Mouse (Mus musculus) myocyte (in vitro differentiated cells): Measurements from ENCODE around the gene Ankrd53. TPM values are rescaled to one million over a fixed set of nuclear protein-coding genes. Genes with fewer than 3 reads are reported as not detected.

Experiments
- H3K27me3 ChIP-seq: one replicate; pipeline ENCODE4 v1.6.1; 2011; ENCODE audit not compliant: control insufficient read depth, insufficient read depth, insufficient read length
- H3K36me3 ChIP-seq: one replicate; pipeline ENCODE4 v1.6.1; 2011; ENCODE audit not compliant: control insufficient read depth, insufficient read depth
- H3K4me2 ChIP-seq: one replicate; pipeline ENCODE4 v1.6.1; 2011; ENCODE audit warnings: low read depth, control low read depth
- H3K4me3 ChIP-seq: one replicate; pipeline ENCODE4 v1.5.1; 2011; ENCODE audit warnings: mild to moderate bottlenecking, control low read depth, moderate library complexity
- H3K79me2 ChIP-seq: one replicate; pipeline ENCODE4 v1.6.1; 2011; ENCODE audit not compliant: control insufficient read depth, insufficient read depth
- H3ac ChIP-seq: one replicate; pipeline ENCODE4 v1.6.1; 2011; ENCODE audit not compliant: control insufficient read depth, insufficient read length
- CEBPB ChIP-seq: IDR thresholded peaks from 2 replicates; pipeline ENCODE4 v1.6.1; 2011; ENCODE audit warnings: mild to moderate bottlenecking, moderate library complexity; ENCODE audit not compliant: poor library complexity, insufficient read depth, severe bottlenecking
- E2F4 ChIP-seq: IDR thresholded peaks from one replicate; pipeline ENCODE4 v1.6.1; 2011; ENCODE audit warnings: mild to moderate bottlenecking, control low read depth, moderate library complexity; ENCODE audit not compliant: insufficient read depth
- MAX ChIP-seq: IDR thresholded peaks from one replicate; pipeline ENCODE4 v1.6.1; 2011; ENCODE audit warnings: low read depth, mild to moderate bottlenecking, control low read depth
- MYOD1 ChIP-seq, 3 experiments: IDR thresholded peaks; one replicate each; pipeline ENCODE4 v1.6.1; 2011; ENCODE audit warnings: control low read depth in 2 of 3, low read depth in 2 of 3, mild to moderate bottlenecking in 2 of 3, moderate library complexity in 1 of 3; ENCODE audit not compliant: insufficient read length in 2 of 3, control insufficient read depth in 1 of 3
- MYOG ChIP-seq, 3 experiments: IDR thresholded peaks; one replicate each; pipeline ENCODE4 v1.6.1; 2011; ENCODE audit warnings: control low read depth in 2 of 3, low read depth in 2 of 3, mild to moderate bottlenecking in 2 of 3; ENCODE audit not compliant: insufficient read length in 2 of 3, control insufficient read depth in 1 of 3, insufficient read depth in 1 of 3
- POLR2A ChIP-seq: IDR thresholded peaks from one replicate; pipeline ENCODE4 v1.6.1; 2011; ENCODE audit warnings: low read depth, mild to moderate bottlenecking, control low read depth, moderate library complexity; ENCODE audit not compliant: insufficient read length
- POLR2AphosphoS2 ChIP-seq: IDR thresholded peaks from one replicate; pipeline ENCODE4 v1.6.1; 2011; ENCODE audit warnings: low read depth, control low read depth; ENCODE audit not compliant: insufficient read length
- REST ChIP-seq: IDR thresholded peaks from one replicate; pipeline ENCODE4 v1.6.1; 2011; ENCODE audit warnings: mild to moderate bottlenecking, control low read depth, moderate library complexity; ENCODE audit not compliant: insufficient read depth, insufficient read length
- SRF ChIP-seq: IDR thresholded peaks from one replicate; pipeline ENCODE4 v1.6.1; 2011; ENCODE audit warnings: low read depth; ENCODE audit not compliant: control insufficient read depth, insufficient read length
- TCF12 ChIP-seq: IDR thresholded peaks from one replicate; pipeline ENCODE4 v1.6.1; 2011; ENCODE audit warnings: mild to moderate bottlenecking, control low read depth; ENCODE audit not compliant: poor library complexity, insufficient read depth, severe bottlenecking
- TCF3 ChIP-seq: IDR thresholded peaks from one replicate; pipeline ENCODE4 v1.6.1; 2011; ENCODE audit warnings: low read depth, control low read depth; ENCODE audit not compliant: insufficient read length
- USF1 ChIP-seq: IDR thresholded peaks from one replicate; pipeline ENCODE4 v1.6.1; 2011; ENCODE audit warnings: low read depth, mild to moderate bottlenecking, control low read depth, moderate library complexity
- polyA plus RNA-seq: library from polyadenylated mRNA; unstranded; fragments of >200 nt; fragmentation: generic; extraction: Trizol; gene quantifications from one replicate; pipeline ENCODE4 v1.2.1, GENCODE M21; 2012; ENCODE audit warnings: missing spikeins

Ankrd53 gene
- polyA plus RNA-seq, 1 experiment: 0.05 TPM

GRCm38 (mm10) chr6:83743212-83743611 lies 19.2 kb upstream of the Ankrd53 start:
- no peak overlapping the region for H3K4me3 ChIP-seq
- peaks cover 56% of the 10 kb centered on the region for H3K27me3 ChIP-seq
- no peaks in the 10 kb centered on the region for H3K79me2 ChIP-seq
- H3ac ChIP-seq: no peak overlapping the region
- no peaks in the 10 kb centered on the region for H3K36me3 ChIP-seq
- TF ChIP-seq E2F4: no peak
- TF ChIP-seq MAX: no peak
- TF ChIP-seq TCF3: no peak
- no peak for TF ChIP-seq POLR2AphosphoS2
- no peak for TF ChIP-seq MYOG (IDR thresholded peaks at IDR 0.05; ENCODE audit: control insufficient read depth in 1 of 3, insufficient read depth in 1 of 3, insufficient read length in 2 of 3, low read depth in 2 of 3)
- H3K4me2 ChIP-seq: no peak overlapping the region

- H3K27me3 ChIP-seq: peaks cover 59% of the 10 kb centered on the region
- H3K36me3 ChIP-seq: no peaks in the 10 kb centered on the region
- TF ChIP-seq USF1: no peak
- no peak for TF ChIP-seq TCF12
- TF ChIP-seq SRF: no peak
- no peak for TF ChIP-seq CEBPB
- TF ChIP-seq POLR2A: no peak
- no peak for TF ChIP-seq MYOD1 (IDR thresholded peaks at IDR 0.05; ENCODE audit: control insufficient read depth in 1 of 3, insufficient read length in 2 of 3, low read depth in 2 of 3)
- no peak for TF ChIP-seq E2F4
- TF ChIP-seq MYOG (IDR thresholded peaks at IDR 0.05; ENCODE audit: control insufficient read depth in 1 of 3, insufficient read depth in 1 of 3, insufficient read length in 2 of 3, low read depth in 2 of 3): no peak
- no peak for TF ChIP-seq POLR2AphosphoS2
- TF ChIP-seq REST: no peak
- TF ChIP-seq MAX: no peak
- no peak for TF ChIP-seq TCF3
Measured at GRCm38 (mm10) chr6:83744126-83744525, 18.3 kb upstream of the Ankrd53 start.

GRCm38 (mm10) chr6:83744557-83744956 lies 17.9 kb upstream of the Ankrd53 start:
- Histone ChIP-seq H3K4me3 (no peak overlapping the region), H3K27me3 (peaks cover 64% of the 10 kb centered on the region), H3K36me3 (no peaks in the 10 kb centered on the region), H3K79me2 (no peaks in the 10 kb centered on the region), H3K4me2 (no peak overlapping the region), H3ac (no peak overlapping the region)
- TF ChIP-seq MAX (no peak), E2F4 (no peak), CEBPB (no peak), USF1 (no peak), SRF (no peak), TCF12 (no peak), POLR2AphosphoS2 (no peak), POLR2A (no peak), MYOD1 (IDR thresholded peaks at IDR 0.05; ENCODE audit: control insufficient read depth in 1 of 3, insufficient read length in 2 of 3, low read depth in 2 of 3) (no peak), MYOG (IDR thresholded peaks at IDR 0.05; ENCODE audit: control insufficient read depth in 1 of 3, insufficient read depth in 1 of 3, insufficient read length in 2 of 3, low read depth in 2 of 3) (no peak), TCF3 (no peak), REST (no peak)

More at GRCm38 (mm10) chr6:83744126-83744525, 18.3 kb upstream of the Ankrd53 start:
- Histone ChIP-seq H3K4me2 (no peak overlapping the region), H3K79me2 (no peaks in the 10 kb centered on the region), H3ac (no peak overlapping the region), H3K4me3 (no peak overlapping the region)

- peaks cover 64% of the 10 kb centered on the region for H3K27me3 ChIP-seq
Measured at GRCm38 (mm10) chr6:83745466-83745865, 17.0 kb upstream of the Ankrd53 start.

DNA sequence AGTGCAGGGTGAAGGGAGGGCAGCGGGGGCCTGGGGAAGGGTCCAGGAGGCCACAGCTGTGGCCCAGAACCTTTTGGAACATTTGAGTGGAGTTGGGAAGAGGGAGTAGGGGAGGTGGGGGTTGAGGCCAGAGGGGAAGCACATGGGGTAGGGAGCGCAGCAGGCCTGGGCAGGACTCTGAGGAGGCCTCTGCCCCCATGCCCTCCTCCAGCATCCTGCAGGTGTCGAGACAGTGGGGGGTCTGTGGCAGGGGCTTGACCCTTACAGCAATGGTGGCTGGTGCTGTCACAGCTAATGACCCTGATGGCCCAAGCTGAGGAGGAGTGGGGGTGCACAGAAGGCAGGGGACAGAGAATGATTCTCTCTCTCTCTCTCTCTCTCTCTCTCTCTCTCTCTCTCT lies 13.2 kb upstream of the Ankrd53 start:
- Histone ChIP-seq H3K4me2 (no peak overlapping the region), H3K36me3 (no peaks in the 10 kb centered on the region), H3K79me2 (no peaks in the 10 kb centered on the region), H3K27me3 (peaks cover 68% of the 10 kb centered on the region), H3K4me3 (no peak overlapping the region), H3ac (no peak overlapping the region)
- TF ChIP-seq E2F4 (no peak), MYOG (IDR thresholded peaks at IDR 0.05; ENCODE audit: control insufficient read depth in 1 of 3, insufficient read depth in 1 of 3, insufficient read length in 2 of 3, low read depth in 2 of 3) (no peak), CEBPB (no peak), POLR2A (no peak), REST (no peak), MAX (no peak), TCF12 (no peak), MYOD1 (IDR thresholded peaks at IDR 0.05; ENCODE audit: control insufficient read depth in 1 of 3, insufficient read length in 2 of 3, low read depth in 2 of 3) (no peak), SRF (no peak)

More at GRCm38 (mm10) chr6:83745466-83745865, 17.0 kb upstream of the Ankrd53 start:
- no peak overlapping the region for H3ac ChIP-seq
- H3K79me2 ChIP-seq: no peaks in the 10 kb centered on the region
- H3K36me3 ChIP-seq: no peaks in the 10 kb centered on the region
- no peak overlapping the region for H3K4me2 ChIP-seq
- H3K4me3 ChIP-seq: no peak overlapping the region
- TF ChIP-seq E2F4: no peak
- TF ChIP-seq REST: no peak
- TF ChIP-seq MYOD1 (IDR thresholded peaks at IDR 0.05; ENCODE audit: control insufficient read depth in 1 of 3, insufficient read length in 2 of 3, low read depth in 2 of 3): no peak
- no peak for TF ChIP-seq TCF12
- TF ChIP-seq USF1: no peak
- no peak for TF ChIP-seq MYOG (IDR thresholded peaks at IDR 0.05; ENCODE audit: control insufficient read depth in 1 of 3, insufficient read depth in 1 of 3, insufficient read length in 2 of 3, low read depth in 2 of 3)
- TF ChIP-seq TCF3: no peak
- no peak for TF ChIP-seq MAX
- TF ChIP-seq CEBPB: no peak
- no peak for TF ChIP-seq POLR2A
- TF ChIP-seq SRF: no peak
- TF ChIP-seq POLR2AphosphoS2: no peak
